Mouse (Mus musculus): Measurements from ENCODE around the gene Nt5c2. TPM values are rescaled to one million over a fixed set of nuclear protein-coding genes. Genes with fewer than 3 reads are reported as not detected.

Nt5c2 gene
- polyA plus RNA-seq, 1 experiment, result 0.55 TPM

GRCm38 (mm10) chr19:46952986-46953385 is 62.0 kb downstream of the Nt5c2 start:
- no peak overlapping the region for H3K4me3 ChIP-seq (replicated peaks)
- TF ChIP-seq TAL1 (IDR thresholded peaks at IDR 0.05; ENCODE audit: low read length) (no peak), GATA1 (IDR thresholded peaks at IDR 0.05; ENCODE audit: low read length) (no peak)
- H3K36me3 ChIP-seq (ENCODE audit: control insufficient read depth), result peaks cover 86% of the 10 kb centered on the region
- no peaks in the 10 kb centered on the region for H3K27me3 ChIP-seq (ENCODE audit: control insufficient read depth)
- no peaks in the 10 kb centered on the region for H3K9me3 ChIP-seq (ENCODE audit: control insufficient read depth, low read length)
- peaks cover 30% of the 10 kb centered on the region for H3K4me1 ChIP-seq (ENCODE audit: control insufficient read depth)

GRCm38 (mm10) chr19:46944341-46944740 is 70.6 kb downstream of the Nt5c2 start:
- Histone ChIP-seq H3K27me3 (ENCODE audit: control insufficient read depth) (no peaks in the 10 kb centered on the region), H3K36me3 (ENCODE audit: control insufficient read depth) (peaks cover 77% of the 10 kb centered on the region), H3K4me1 (ENCODE audit: control insufficient read depth) (peaks cover 3% of the 10 kb centered on the region; the same call in 1 of the 2 replicates), H3K4me3 (replicated peaks) (no peak overlapping the region), H3K9me3 (ENCODE audit: control insufficient read depth, low read length) (no peaks in the 10 kb centered on the region)
- TF ChIP-seq TAL1 (IDR thresholded peaks at IDR 0.05; ENCODE audit: low read length), result no peak
- no peak for TF ChIP-seq GATA1 (IDR thresholded peaks at IDR 0.05; ENCODE audit: low read length)

GRCm38 (mm10) chr19:46937173-46937572 is 77.8 kb downstream of the Nt5c2 start:
- Histone ChIP-seq H3K36me3 (ENCODE audit: control insufficient read depth) (peaks cover 59% of the 10 kb centered on the region), H3K4me1 (ENCODE audit: control insufficient read depth) (peaks cover 21% of the 10 kb centered on the region), H3K4me3 (replicated peaks) (no peak overlapping the region), H3K27me3 (ENCODE audit: control insufficient read depth) (no peaks in the 10 kb centered on the region), H3K9me3 (ENCODE audit: control insufficient read depth, low read length) (no peaks in the 10 kb centered on the region)
- TF ChIP-seq GATA1 (IDR thresholded peaks at IDR 0.05; ENCODE audit: low read length) (no peak), TAL1 (IDR thresholded peaks at IDR 0.05; ENCODE audit: low read length) (no peak)

GRCm38 (mm10) chr19:46934025-46934424 is 80.9 kb downstream of the Nt5c2 start:
- Histone ChIP-seq H3K4me3 (replicated peaks) (no peak overlapping the region), H3K4me1 (ENCODE audit: control insufficient read depth) (peaks cover 28% of the 10 kb centered on the region), H3K9me3 (ENCODE audit: control insufficient read depth, low read length) (no peaks in the 10 kb centered on the region), H3K36me3 (ENCODE audit: control insufficient read depth) (peaks cover 51% of the 10 kb centered on the region), H3K27me3 (ENCODE audit: control insufficient read depth) (no peaks in the 10 kb centered on the region)
- no peak for TF ChIP-seq GATA1 (IDR thresholded peaks at IDR 0.05; ENCODE audit: low read length)
- no peak for TF ChIP-seq TAL1 (IDR thresholded peaks at IDR 0.05; ENCODE audit: low read length)

- no peaks in the 10 kb centered on the region for H3K27me3 ChIP-seq (ENCODE audit: control insufficient read depth)
- no peak overlapping the region for H3K4me3 ChIP-seq (replicated peaks)
- no peaks in the 10 kb centered on the region for H3K9me3 ChIP-seq (ENCODE audit: control insufficient read depth, low read length)
- H3K4me1 ChIP-seq (ENCODE audit: control insufficient read depth), result peaks cover 32% of the 10 kb centered on the region
- H3K36me3 ChIP-seq (ENCODE audit: control insufficient read depth), result peaks cover 42% of the 10 kb centered on the region
- TF ChIP-seq TAL1 (IDR thresholded peaks at IDR 0.05; ENCODE audit: low read length), result no peak
- TF ChIP-seq GATA1 (IDR thresholded peaks at IDR 0.05; ENCODE audit: low read length), result no peak
Measured at GRCm38 (mm10) chr19:46932608-46933007, 82.3 kb downstream of the Nt5c2 start.

GRCm38 (mm10) chr19:46930026-46930425 is 84.9 kb downstream of the Nt5c2 start:
- no peaks in the 10 kb centered on the region for H3K9me3 ChIP-seq (ENCODE audit: control insufficient read depth, low read length)
- peaks cover 48% of the 10 kb centered on the region for H3K4me1 ChIP-seq (ENCODE audit: control insufficient read depth)
- H3K36me3 ChIP-seq (ENCODE audit: control insufficient read depth), result peaks cover 37% of the 10 kb centered on the region
- no peaks in the 10 kb centered on the region for H3K27me3 ChIP-seq (ENCODE audit: control insufficient read depth)
- no peak for TF ChIP-seq TAL1 (IDR thresholded peaks at IDR 0.05; ENCODE audit: low read length)
- no peak for TF ChIP-seq GATA1 (IDR thresholded peaks at IDR 0.05; ENCODE audit: low read length)
- H3K4me3 ChIP-seq (replicated peaks), result no peak overlapping the region

- Histone ChIP-seq H3K4me3 (replicated peaks) (no peak overlapping the region), H3K36me3 (ENCODE audit: control insufficient read depth) (peaks cover 38% of the 10 kb centered on the region), H3K27me3 (ENCODE audit: control insufficient read depth) (no peaks in the 10 kb centered on the region), H3K9me3 (ENCODE audit: control insufficient read depth, low read length) (no peaks in the 10 kb centered on the region), H3K4me1 (ENCODE audit: control insufficient read depth) (peaks cover 48% of the 10 kb centered on the region)
- TF ChIP-seq TAL1 (IDR thresholded peaks at IDR 0.05; ENCODE audit: low read length) (no peak), GATA1 (IDR thresholded peaks at IDR 0.05; ENCODE audit: low read length) (no peak)
Measured at GRCm38 (mm10) chr19:46929044-46929587, 85.8 kb downstream of the Nt5c2 start.

- H3K27me3 ChIP-seq (ENCODE audit: control insufficient read depth), result no peaks in the 10 kb centered on the region
- no peak overlapping the region for H3K4me3 ChIP-seq (replicated peaks)
- no peaks in the 10 kb centered on the region for H3K9me3 ChIP-seq (ENCODE audit: control insufficient read depth, low read length)
- peaks cover 41% of the 10 kb centered on the region for H3K4me1 ChIP-seq (ENCODE audit: control insufficient read depth)
- TF ChIP-seq TAL1 (IDR thresholded peaks at IDR 0.05; ENCODE audit: low read length), result no peak
- TF ChIP-seq GATA1 (IDR thresholded peaks at IDR 0.05; ENCODE audit: low read length), result no peak
- H3K36me3 ChIP-seq (ENCODE audit: control insufficient read depth), result peaks cover 38% of the 10 kb centered on the region
Measured at GRCm38 (mm10) chr19:46928136-46928535, 86.8 kb downstream of the Nt5c2 start.

GRCm38 (mm10) chr19:46926951-46927350 is 88.0 kb downstream of the Nt5c2 start:
- Histone ChIP-seq H3K36me3 (ENCODE audit: control insufficient read depth) (peaks cover 41% of the 10 kb centered on the region), H3K27me3 (ENCODE audit: control insufficient read depth) (no peaks in the 10 kb centered on the region), H3K4me3 (replicated peaks) (no peak overlapping the region), H3K9me3 (ENCODE audit: control insufficient read depth, low read length) (no peaks in the 10 kb centered on the region), H3K4me1 (ENCODE audit: control insufficient read depth) (peaks cover 32% of the 10 kb centered on the region)
- TF ChIP-seq GATA1 (IDR thresholded peaks at IDR 0.05; ENCODE audit: low read length) (no peak), TAL1 (IDR thresholded peaks at IDR 0.05; ENCODE audit: low read length) (no peak)

- peaks cover 29% of the 10 kb centered on the region for H3K4me1 ChIP-seq (ENCODE audit: control insufficient read depth)
- H3K4me3 ChIP-seq (replicated peaks), result no peak overlapping the region
- no peaks in the 10 kb centered on the region for H3K27me3 ChIP-seq (ENCODE audit: control insufficient read depth)
- TF ChIP-seq GATA1 (IDR thresholded peaks at IDR 0.05; ENCODE audit: low read length) (no peak), TAL1 (IDR thresholded peaks at IDR 0.05; ENCODE audit: low read length) (no peak)
- H3K36me3 ChIP-seq (ENCODE audit: control insufficient read depth), result peaks cover 43% of the 10 kb centered on the region
- no peaks in the 10 kb centered on the region for H3K9me3 ChIP-seq (ENCODE audit: control insufficient read depth, low read length)
Measured at GRCm38 (mm10) chr19:46926357-46926756, 88.6 kb downstream of the Nt5c2 start.
